Mouse (Mus musculus): ENCODE results near the gene Cdip1.

The Cdip1 gene

DNA sequence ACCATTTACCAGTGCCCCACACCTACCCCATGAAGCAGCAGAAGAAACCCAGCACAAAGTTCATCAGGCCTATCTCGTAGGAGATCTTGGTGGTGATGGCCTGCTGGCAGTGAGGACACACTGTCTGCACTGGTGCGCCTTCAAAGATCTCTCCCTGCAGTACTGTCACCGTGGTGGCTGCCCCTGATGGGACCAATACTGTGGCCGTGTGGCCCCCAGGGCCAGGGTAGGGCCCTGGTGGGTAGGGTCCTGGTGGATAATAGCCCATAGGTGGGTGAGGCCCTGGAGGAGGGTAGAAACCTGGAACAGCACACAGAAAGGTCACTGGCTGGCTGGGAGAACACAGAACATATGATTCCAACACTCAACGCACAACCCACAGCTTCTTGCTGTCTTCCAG is 21.4 kb downstream of the Cdip1 start:
- DNase-seq, result no peak

DNA sequence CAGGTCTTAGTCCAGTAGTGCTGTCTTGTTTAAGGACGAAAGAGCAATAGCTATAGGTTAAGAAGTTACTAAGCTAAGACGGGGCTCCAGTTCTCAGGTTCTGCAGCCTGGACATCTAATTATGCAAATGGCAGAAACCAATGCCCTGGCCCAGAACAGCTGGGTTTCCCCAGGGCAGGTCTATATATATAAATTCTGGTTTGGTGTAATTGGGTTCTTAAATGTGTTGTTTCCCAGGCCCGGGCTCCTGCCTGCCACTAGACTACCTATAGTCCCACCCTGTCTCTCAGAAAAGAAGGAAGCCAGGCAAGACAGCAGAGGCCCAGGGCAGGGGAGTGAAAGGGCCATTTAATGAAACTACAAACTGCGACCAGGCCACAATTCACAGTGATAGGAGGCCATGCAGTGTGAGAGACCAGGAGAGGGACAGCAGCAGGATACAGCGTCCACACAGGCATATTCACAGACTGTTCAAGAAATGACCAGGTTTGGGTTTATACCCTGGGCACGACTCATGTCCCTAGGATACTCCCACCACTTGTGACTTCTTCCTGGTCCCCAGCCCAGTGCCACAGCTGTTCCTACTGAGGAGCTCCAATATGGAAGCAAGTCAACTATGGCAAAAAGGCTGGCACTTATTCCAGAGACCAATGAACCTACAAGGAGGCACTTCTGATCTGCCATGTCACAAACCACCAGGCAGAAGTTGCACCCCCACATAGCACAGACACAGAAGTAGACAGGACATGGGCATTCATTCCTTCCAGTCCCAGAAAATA is 22.9 kb downstream of the Cdip1 start:
- DNase-seq, result no peak

DNA sequence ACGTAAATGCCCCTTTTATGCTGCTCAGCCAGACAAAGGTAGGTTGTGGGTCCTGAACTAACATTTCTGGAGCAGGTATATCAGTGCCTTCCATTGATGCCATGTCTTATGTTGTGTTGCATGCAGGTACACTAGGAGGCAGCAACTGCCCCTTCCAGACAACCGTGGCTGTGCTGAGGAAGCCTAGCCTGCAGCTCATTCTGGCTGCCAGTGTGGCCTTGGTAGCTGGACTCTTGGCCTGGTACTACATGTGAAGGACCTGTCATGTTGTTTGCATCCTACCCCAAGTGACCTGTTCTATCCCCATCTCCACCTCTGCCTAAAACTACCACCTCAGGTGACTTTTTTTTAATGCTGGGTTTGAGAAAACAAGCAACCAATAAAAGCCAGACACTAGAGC is 24.2 kb downstream of the Cdip1 start:
- no peak for DNase-seq

- DNase-seq, result no peak
Observed at GRCm38 (mm10) chr16:4763276-4763675, 26.8 kb downstream of the Cdip1 start.

DNA sequence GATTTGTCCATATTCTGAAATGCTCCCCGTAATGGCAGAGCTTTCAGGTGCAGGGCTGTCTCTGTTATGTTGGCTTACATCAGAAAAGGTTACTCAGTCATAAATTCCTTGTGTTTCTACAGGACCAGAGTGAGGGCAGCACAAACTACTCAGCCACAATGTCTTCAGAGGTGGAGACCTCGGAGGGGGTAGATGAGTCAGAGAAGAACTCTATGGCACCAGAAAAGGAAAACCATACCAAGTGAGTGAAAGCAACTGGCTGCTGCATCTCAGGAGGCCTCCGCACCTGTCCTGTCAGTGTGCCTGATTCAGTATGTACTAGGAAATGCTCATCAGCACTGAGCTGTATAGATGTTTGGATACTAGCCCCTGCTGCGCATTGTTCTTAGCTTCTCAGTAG is 27.7 kb downstream of the Cdip1 start:
- DNase-seq, result no peak

DNA sequence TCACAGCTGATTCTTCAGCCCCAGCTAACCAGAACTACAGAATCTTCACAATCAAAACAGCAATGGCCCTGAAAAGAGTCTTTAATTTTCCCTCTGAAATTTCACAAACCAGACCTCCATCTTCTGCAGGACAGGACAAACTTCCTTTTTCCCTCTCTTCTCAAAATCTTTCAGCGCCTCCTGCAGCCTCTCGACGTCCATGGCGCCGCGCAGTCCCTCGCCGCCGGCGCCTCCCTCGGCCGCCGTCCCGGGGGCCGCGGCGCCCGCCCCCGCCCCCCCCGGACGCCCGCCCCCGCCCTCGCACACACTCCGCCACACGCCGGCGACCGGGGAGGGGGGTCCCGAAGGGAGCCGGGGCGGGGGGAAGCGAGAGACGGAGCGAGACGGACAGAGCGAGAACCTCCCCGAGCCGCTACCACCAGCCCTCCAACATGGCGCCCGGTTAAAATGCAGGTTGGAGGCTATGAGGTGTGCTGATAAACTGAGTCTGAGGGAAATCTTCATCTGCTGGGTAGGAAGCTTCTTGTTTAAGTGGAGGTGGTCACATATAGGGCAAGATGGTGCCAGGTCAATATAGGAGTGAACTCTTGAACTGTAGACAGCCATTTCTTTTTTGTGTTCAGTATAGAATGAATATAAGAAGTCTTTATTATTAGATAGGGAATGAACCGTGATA is 33.3 kb downstream of the Cdip1 start:
- DNase-seq, result peak; percentile 22

- DNase-seq, result no peak
Observed at GRCm38 (mm10) chr16:4754045-4754444, 36.0 kb downstream of the Cdip1 start.

GRCm38 (mm10) chr16:4752155-4752554 is 37.9 kb downstream of the Cdip1 start:
- no peak for DNase-seq

DNA sequence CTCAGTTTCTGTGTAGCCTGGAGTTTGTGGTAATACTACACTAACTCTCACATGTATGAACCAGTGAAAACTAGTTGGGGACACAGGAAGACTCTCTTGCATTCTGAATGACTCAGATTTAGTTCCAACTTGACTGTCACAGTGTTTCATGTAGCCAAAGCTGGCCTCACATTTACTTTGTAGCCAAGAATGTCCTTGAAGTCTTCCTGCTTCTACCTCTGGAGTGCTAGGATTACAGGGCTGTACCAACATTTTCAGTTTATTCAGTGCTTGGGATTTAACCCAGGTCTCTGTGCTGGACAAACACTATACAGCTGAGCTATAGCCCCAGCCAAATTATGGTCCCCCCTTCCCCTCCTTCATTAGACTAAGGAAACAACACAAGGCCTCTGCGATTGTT is 47.9 kb downstream of the Cdip1 start:
- DNase-seq, result no peak

GRCm38 (mm10) chr16:4739994-4740393 is 50.1 kb downstream of the Cdip1 start:
- no peak for DNase-seq

- no peak for DNase-seq
Observed at GRCm38 (mm10) chr16:4736262-4736661, 53.8 kb downstream of the Cdip1 start.

DNA sequence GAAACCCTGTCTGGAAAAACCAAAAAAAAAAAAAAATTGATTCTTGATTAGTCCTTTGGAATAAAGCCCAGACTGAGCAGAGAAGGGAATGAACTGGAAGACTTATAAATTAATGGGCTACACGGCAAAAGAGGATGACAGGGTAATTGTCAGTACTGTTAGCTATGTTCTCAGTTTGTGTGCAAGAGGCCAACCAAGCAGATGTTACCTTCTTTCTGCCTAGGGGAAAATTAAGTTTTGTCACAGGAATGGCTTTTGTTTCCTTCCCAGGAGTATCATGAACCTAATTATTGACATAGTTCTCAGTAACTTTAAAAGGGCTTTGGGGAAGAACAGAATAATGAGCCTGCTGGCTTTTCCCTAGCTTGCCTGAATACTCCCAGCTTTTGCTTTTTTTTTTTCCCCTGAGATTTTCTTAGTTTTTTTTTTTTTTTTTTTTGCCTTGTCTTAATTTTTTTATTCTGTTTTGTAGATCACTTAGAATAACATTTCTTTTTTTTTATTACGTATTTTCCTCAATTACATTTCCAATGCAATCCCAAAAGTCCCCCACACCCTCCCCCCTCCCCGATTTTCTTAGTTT is 59.2 kb downstream of the Cdip1 start:
- DNase-seq, result no peak

GRCm38 (mm10) chr16:4727963-4728362 is 62.1 kb downstream of the Cdip1 start:
- DNase-seq, result no peak

GRCm38 (mm10) chr16:4727526-4727925 is 62.6 kb downstream of the Cdip1 start:
- no peak for DNase-seq

DNA sequence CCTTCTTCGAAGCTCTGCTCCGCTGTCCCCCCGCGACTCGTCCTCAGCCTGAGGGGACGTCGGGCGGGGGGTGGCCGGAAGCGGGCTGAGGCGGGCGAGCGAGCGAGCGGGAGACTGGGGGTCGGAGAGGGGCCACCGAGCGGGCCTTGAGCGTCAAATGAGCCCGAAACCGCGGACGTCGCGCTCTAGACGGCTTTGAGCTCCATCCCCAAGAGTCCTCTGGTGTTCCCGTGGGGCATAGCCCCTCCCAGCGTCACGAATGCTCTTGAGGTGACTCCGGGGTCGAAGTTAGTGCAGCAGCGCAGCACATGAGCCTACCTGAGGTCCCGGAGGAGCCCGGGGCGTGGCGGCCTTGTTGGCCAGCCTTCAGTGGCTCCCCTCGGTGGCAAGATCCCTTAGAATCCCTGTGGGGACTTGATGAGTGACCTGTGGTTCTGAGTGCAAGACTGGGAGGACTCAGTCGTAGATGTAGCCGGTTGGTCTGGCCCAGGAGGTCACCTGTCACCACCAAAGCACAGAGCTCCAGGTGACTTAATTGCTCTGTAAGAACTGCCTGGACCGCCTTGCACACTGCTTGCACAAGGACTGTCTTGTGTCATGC is 63.5 kb downstream of the Cdip1 start:
- DNase-seq, result no peak

DNA sequence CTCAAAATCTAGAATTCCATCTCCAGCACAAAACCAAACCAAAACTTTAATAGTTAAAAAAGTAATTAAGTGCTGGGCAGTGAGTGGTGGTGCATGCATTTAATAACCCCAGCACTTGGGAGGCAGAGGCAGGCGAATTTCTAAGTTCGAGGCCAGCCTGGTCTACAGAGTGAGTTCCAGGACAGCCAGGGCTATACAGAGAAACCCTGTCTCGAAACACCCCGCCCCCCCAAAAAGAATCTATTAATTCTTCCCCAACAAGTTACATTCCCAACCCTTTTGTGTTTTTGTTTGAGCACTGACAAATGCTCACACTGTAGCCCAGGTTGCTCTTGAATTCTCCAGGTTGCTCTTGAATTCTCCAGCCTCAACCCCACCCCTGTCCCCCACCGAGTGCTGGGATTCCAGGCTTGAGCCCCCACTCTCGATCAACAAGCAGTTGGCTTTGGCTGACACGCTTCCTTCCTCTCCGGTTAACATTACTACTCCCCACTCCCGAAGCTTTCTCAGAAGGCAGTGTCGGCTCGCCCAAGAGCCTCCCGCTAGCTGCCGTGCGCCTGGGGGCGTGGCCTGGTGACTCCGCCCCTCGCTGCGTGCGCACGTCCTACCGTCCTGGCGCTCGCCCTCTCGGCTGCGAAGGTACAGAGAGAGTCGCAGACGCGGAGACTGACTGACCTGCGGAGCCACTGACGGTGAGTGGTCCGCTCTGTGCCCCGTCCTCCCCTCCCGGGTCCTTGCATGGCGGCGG is 64.1 kb downstream of the Cdip1 start, which contains the start of gene Hmox2:
TSS of gene Hmox2 (plus strand) at position 582 of the 748 bp plus-strand sequence.
- peak; percentile 99 for DNase-seq

- DNase-seq, result no peak
Observed at GRCm38 (mm10) chr16:4725266-4725665, 64.8 kb downstream of the Cdip1 start.

GRCm38 (mm10) chr16:4722915-4723209 is 67.2 kb downstream of the Cdip1 start:
- DNase-seq, result no peak

DNA sequence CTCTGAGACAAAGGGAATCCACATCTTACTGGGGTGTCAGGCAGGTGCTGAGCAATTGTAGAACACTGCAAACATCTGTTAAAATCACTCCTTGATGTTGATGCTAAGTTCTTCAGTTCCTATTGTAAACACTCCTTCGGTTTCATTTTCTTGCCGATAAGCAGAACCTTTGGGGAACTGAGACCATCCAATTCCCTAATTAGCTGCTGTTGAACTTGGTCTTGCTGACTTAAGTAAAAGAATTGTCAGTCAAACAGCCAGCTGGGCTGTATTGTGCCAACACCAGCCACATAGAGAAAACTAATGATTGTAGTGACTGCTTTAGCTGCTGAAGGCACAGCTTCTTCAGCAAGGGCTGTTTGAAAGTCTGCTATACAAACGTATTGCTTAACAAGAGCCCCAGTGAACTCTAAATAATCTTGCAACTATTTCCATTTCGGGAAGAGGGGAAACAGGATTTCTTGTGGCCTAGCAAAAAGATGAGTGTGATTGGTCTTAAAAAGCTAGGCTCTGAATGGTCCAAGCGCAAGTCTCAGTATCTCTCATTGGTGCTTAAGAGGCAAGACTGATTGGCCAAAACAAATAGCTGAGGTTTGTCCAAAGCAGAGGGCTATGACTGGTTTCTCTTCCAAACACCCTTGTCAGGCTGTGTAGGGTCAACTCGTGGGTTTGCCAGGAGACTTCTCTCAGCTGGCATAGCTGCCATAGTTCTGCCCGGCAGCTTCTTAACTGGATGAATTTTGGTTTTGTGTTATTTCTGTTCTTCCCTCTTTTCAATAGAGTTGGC is 67.8 kb downstream of the Cdip1 start:
- peak; percentile 33 for DNase-seq

DNA sequence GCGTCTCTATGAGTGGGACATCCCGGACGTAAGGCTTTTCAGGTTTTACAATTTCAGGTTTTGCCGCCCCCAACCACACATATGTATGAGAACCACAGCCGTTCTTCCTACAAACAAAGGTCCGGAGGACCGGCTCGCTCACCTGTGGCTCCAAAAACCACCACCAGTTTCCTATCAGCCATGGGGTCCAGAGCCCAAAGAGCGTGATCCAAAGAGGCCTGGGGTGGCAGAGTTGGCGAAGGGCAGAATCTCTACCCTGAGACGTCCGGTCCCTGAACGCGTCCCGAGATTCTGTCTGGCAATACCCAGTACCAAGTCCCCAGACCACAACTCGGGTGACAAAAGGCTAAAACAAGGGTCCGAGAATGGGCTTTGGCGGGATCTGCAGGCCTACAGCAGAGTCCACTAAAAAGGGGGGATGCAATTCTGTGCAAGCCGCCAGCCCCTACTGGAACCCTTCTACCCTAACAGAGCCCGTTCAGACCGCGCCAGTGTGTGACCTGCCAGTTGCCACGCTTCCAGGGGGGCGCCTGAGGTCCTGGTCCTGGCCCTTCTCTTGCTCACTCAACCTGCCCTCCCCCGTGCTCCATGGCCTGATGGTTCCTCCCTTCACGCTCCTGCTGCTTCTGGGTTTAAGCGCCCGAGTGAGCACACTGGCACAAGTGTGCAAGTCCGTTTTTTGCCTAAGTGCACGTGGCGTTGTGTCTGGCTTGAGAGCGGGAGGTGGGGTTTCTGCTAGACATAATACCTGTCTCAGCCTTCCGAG is 71.2 kb downstream of the Cdip1 start, which contains the start of gene Nmral1:
TSS of gene Nmral1 (minus strand) at position 604 of the 766 bp plus-strand sequence.
- DNase-seq, result peak; percentile 76

DNA sequence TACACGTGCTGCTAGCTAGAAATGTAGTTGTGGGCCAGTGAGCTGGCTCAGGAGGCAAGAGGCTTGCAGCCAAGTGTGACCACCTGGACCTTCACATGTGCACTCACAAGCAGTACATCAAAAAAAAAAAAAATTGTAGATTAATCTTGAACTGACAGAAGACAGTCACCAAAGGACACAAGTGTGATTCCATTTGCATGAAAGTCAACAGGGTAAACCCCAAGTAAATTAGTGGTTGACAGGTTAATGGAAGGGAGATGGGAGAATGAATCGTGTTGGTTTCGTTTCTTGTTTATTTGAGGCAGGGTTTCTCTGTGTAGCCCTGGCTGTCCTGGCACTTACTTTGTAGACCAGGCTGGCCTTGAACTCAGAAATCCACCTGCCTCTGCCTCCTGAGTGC is 72.2 kb downstream of the Cdip1 start:
- DNase-seq, result no peak
